Mouse (Mus musculus): ENCODE measurements at regions not wholly inside any gene's neighbourhood (a gene's known extent, or its start where the extent isn't known, plus 50 kb on each side); places are given as distances from the start of the nearest gene placed in this dataset.

- no peak for DNase-seq (ENCODE audit: low spot score in 2 of 2)
Observed at GRCm38 (mm10) chr15:36857622-36858021, 150.0 kb downstream of the Zfp706 start.

- DNase-seq (ENCODE audit: low spot score in 2 of 2) = no peak
Observed at GRCm38 (mm10) chr15:36855550-36856131, 151.9 kb downstream of the Zfp706 start.

GRCm38 (mm10) chr15:36854900-36855321 lies 152.7 kb downstream of the Zfp706 start:
- no peak for DNase-seq (ENCODE audit: low spot score in 2 of 2)

GRCm38 (mm10) chr15:36852229-36852821 lies 155.2 kb downstream of the Zfp706 start:
- DNase-seq (ENCODE audit: low spot score in 2 of 2) = no peak

- DNase-seq (ENCODE audit: low spot score in 2 of 2) = no peak
Observed at GRCm38 (mm10) chr15:36848238-36848637, 159.3 kb downstream of the Zfp706 start.

GRCm38 (mm10) chr15:36846806-36847205 lies 160.8 kb downstream of the Zfp706 start:
- no peak for DNase-seq (ENCODE audit: low spot score in 2 of 2)

All from left cerebral cortex, adult 8-10 months (tissue).